ENCODE assay signal across 8 mouse cellular contexts in the genomic region with DNA sequence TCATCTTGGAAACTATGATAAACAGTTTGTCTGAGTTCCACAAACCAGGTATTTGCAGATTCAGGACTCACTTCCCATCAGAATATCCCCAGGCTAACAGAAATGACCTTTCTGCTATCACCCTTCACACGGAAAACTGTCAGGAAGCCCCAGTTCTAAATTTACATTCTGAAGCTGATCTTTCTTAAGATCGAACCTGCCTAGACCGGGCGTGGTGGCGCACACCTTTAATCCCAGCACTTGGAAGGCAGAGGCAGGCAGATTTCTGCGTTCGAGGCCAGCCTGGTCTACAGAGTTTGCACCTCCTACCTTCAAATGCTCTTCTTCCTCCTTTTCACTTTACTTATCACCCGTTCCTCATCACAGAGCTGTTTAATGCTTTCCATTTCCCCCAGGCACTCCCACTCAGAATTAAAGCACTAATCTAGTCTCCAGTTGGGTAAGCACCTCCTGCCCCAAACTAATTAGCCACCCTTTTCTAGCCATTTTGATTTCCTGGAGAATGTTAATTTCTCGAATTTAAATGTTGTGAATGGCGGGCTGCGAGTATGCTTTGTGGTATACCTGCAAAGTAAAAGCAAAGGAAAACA. TPM values are rescaled to one million over a fixed set of nuclear protein-coding genes. Genes with fewer than 3 reads are reported as not detected.
DNase-seq lines count a peak whose midpoint lies in the region; ATAC-seq and TF ChIP-seq lines count a peak whose summit lies in the region.

No protein-coding gene starts in this region.

- no peaks in the 10 kb centered on the region for H3K36me3 ChIP-seq in CH12.LX (replicated peaks in 1 of 2; ENCODE audit: control insufficient read depth in 1 of 2, insufficient read depth in 1 of 2, low read length in 1 of 2)
- no peaks in the 10 kb centered on the region for H3K36me3 ChIP-seq in forebrain, embryonic 13.5 days (ENCODE audit: poor library complexity, severe bottlenecking)
- H3K36me3 ChIP-seq in liver, embryonic 13.5 days: no peaks in the 10 kb centered on the region

- DNase-seq in gastrocnemius, adult 2 months: no peak
- no peak for DNase-seq in gastrocnemius, adult 18-20 months (ENCODE audit: low spot score)
- no peak for DNase-seq in CH12.LX (ENCODE audit: extremely low read depth)
- DNase-seq in liver, embryonic 13.5 days: no peak
- peak; percentile 33 for DNase-seq in testis, postnatal 10 days (ENCODE audit: low spot score)
- no peak for DNase-seq in adrenal gland, adult 8-10 months
- no peak for DNase-seq in spleen, postnatal 4 days (ENCODE audit: low spot score in 2 of 2)

- no peak for TF ChIP-seq CTCF in gastrocnemius, adult 2 months (IDR thresholded peaks at IDR 0.05)
- no peak for TF ChIP-seq CTCF in CH12.LX (conservative IDR thresholded peaks at IDR 0.05 in 1 of 2, IDR thresholded peaks at IDR 0.05 in 1 of 2; ENCODE audit: low read depth in 2 of 2, low read length in 2 of 2)

- in situ Hi-C loops in CH12.LX (cut with MboI; ENCODE audit: low pct_ligation_motif_present, low pct_unique_long_range_greater_than_20kb, low sequenced_read_pairs): loop anchor here (10.0 kb wide), 1 partner anchor 237 kb away; no protein-coding TSS in a partner anchor

- peaks cover 9% of the 10 kb centered on the region for H3K79me2 ChIP-seq in CH12.LX (replicated peaks; ENCODE audit: control insufficient read depth, extremely low read depth, insufficient read depth, poor library complexity, severe bottlenecking)

- 70% methylated on average over 11 of the region's 11 CpGs for WGBS in forebrain, embryonic 13.5 days
- WGBS in liver, embryonic 13.5 days (ENCODE audit: insufficient replicate concordance): 41% methylated on average over 11 of the region's 11 CpGs

- peak overlapping the region; percentile 54 for H3K9ac ChIP-seq in CH12.LX (ENCODE audit: insufficient read depth, low read depth)
- peak overlapping the region; percentile 56 for H3K9ac ChIP-seq in forebrain, embryonic 13.5 days
- H3K9ac ChIP-seq in liver, embryonic 13.5 days: peak overlapping the region; percentile 77

- TF ChIP-seq POLR2A in CH12.LX (IDR thresholded peaks at IDR 0.05; ENCODE audit: low read depth, low read length): no peak

- H3K4me1 ChIP-seq in CH12.LX (ENCODE audit: control insufficient read depth in 1 of 2, insufficient read depth in 2 of 2): peaks cover 5 to 38% of the 10 kb centered on the region in 2 experiments
- peaks cover 10% of the 10 kb centered on the region for H3K4me1 ChIP-seq in forebrain, embryonic 13.5 days
- peaks cover 39% of the 10 kb centered on the region for H3K4me1 ChIP-seq in liver, embryonic 13.5 days (replicated peaks)

- H3K9me3 ChIP-seq in CH12.LX (replicated peaks; ENCODE audit: low read length): no peaks in the 10 kb centered on the region
- no peaks in the 10 kb centered on the region for H3K9me3 ChIP-seq in forebrain, embryonic 13.5 days (replicated peaks)
- H3K9me3 ChIP-seq in liver, embryonic 13.5 days (replicated peaks): no peaks in the 10 kb centered on the region

- dilution Hi-C loops in CH12.LX (cut with MboI; ENCODE audit: extremely low pct_ligation_motif_present, extremely low pct_unique_long_range_greater_than_20kb, low sequenced_read_pairs): no loop called here

- no peak for TF ChIP-seq EP300 in CH12.LX (IDR thresholded peaks at IDR 0.05; ENCODE audit: low read length)

- H3K4me3 ChIP-seq in gastrocnemius, adult 2 months: peak overlapping the region; percentile 95
- H3K4me3 ChIP-seq in CH12.LX (replicated peaks in 1 of 3; ENCODE audit: low read depth in 2 of 3, low read length in 2 of 3, poor library complexity in 1 of 3): peak overlapping the region; percentile 57 to 91 (median 59)
- peak overlapping the region; percentile 82 for H3K4me3 ChIP-seq in forebrain, embryonic 13.5 days
- peak overlapping the region; percentile 82 for H3K4me3 ChIP-seq in liver, embryonic 13.5 days (replicated peaks)

- H3K4me2 ChIP-seq in CH12.LX (ENCODE audit: insufficient read depth, low read depth, poor library complexity, severe bottlenecking): peak overlapping the region; percentile 57
- H3K4me2 ChIP-seq in forebrain, embryonic 13.5 days: peak overlapping the region; percentile 86
- H3K4me2 ChIP-seq in liver, embryonic 13.5 days: peak overlapping the region; percentile 78

- no peaks in the 10 kb centered on the region for H3K27me3 ChIP-seq in CH12.LX (replicated peaks)
- no peaks in the 10 kb centered on the region for H3K27me3 ChIP-seq in forebrain, embryonic 13.5 days
- no peaks in the 10 kb centered on the region for H3K27me3 ChIP-seq in liver, embryonic 13.5 days

- peak overlapping the region; percentile 96 for H3K27ac ChIP-seq in gastrocnemius, adult 2 months
- no peak overlapping the region for H3K27ac ChIP-seq in CH12.LX (ENCODE audit: insufficient read depth, low read depth)
- H3K27ac ChIP-seq in forebrain, embryonic 13.5 days: peak overlapping the region; percentile 41
- H3K27ac ChIP-seq in liver, embryonic 13.5 days: peak overlapping the region; percentile 80

- intact Hi-C loops in gastrocnemius, adult 2 months (cut with DNase I): no loop called here

- TF ChIP-seq RAD21 in CH12.LX (IDR thresholded peaks at IDR 0.05; ENCODE audit: low read depth, low read length): no peak

- ATAC-seq in forebrain, embryonic 13.5 days: peak; percentile 11
- ATAC-seq in liver, embryonic 13.5 days (ENCODE audit: low read depth): no peak

TF ChIP-seq in CH12.LX, 34 proteins besides CTCF, POLR2A, EP300 and RAD21:
- TF ChIP-seq MEF2A (IDR thresholded peaks at IDR 0.05; ENCODE audit: borderline replicate concordance, low read depth, low read length) (no peak), TCF12 (IDR thresholded peaks at IDR 0.05; ENCODE audit: low read depth, low read length) (no peak), HCFC1 (IDR thresholded peaks at IDR 0.05; ENCODE audit: low read depth, low read length) (no peak), E2F4 (IDR thresholded peaks at IDR 0.05; ENCODE audit: insufficient replicate concordance, low read depth, low read length) (no peak), SIN3A (IDR thresholded peaks at IDR 0.05; ENCODE audit: low read length) (no peak), RCOR1 (conservative IDR thresholded peaks at IDR 0.05; ENCODE audit: low read depth, low read length) (no peak), MXI1 (IDR thresholded peaks at IDR 0.05; ENCODE audit: low read depth, low read length) (no peak), GABPA (IDR thresholded peaks at IDR 0.05; ENCODE audit: insufficient replicate concordance, low read depth, low read length) (no peak), CHD2 (IDR thresholded peaks at IDR 0.05; ENCODE audit: low read length) (no peak), NELFE (IDR thresholded peaks at IDR 0.05; ENCODE audit: low read depth, low read length) (no peak)

RNA-seq across cellular contexts. Expression of a gene that starts 0.6 kb away (rescaled TPM):
- 10 to 100 TPM; 35.7 to 44.7 TPM for total RNA-seq in gastrocnemius, adult 2 months (2021)
- 10 to 100 TPM; 36.6 TPM for total RNA-seq in gastrocnemius, adult 18-20 months (2021)
- total RNA-seq in CH12.LX (2012; rRNA removed) (42.4 and 45.8 TPM in 2 replicates), CH12.LX (2014; rRNA removed) (124 and 143 TPM in 2 replicates)
- 52.2 and 56.0 TPM in 2 replicates for polyA plus RNA-seq in CH12.LX (2012; ENCODE audit: insufficient read length, low read depth)
- 134 and 136 TPM in 2 replicates for polyA plus RNA-seq in forebrain, embryonic 13.5 days (2015; fragmentation: Nextera tagmentation; extraction: Ambion mirVana)
- polyA plus RNA-seq in liver, embryonic 13.5 days (2015; fragmentation: Nextera tagmentation; extraction: Ambion mirVana): 68.3 and 74.2 TPM in 2 replicates
- total RNA-seq in adrenal gland, adult 8-10 months (2022): 10 to 100 TPM; 59.0 to 79.5 (median 69.0) TPM

RNA-seq across cellular contexts. Expression of a gene that starts 0.9 kb away (rescaled TPM):
- 1 to 10 TPM; 5.7 to 7.8 TPM for total RNA-seq in gastrocnemius, adult 2 months (2021)
- total RNA-seq in gastrocnemius, adult 18-20 months (2021): 1 to 10 TPM; 6.2 to 6.9 TPM
- total RNA-seq in CH12.LX (2012; rRNA removed): 19.9 and 23.9 TPM in 2 replicates
- total RNA-seq in CH12.LX (2014; rRNA removed): 11.4 and 11.8 TPM in 2 replicates
- polyA plus RNA-seq in CH12.LX (2012; ENCODE audit: insufficient read length, low read depth): 12.8 and 13.4 TPM in 2 replicates
- polyA plus RNA-seq in forebrain, embryonic 13.5 days (2015; fragmentation: Nextera tagmentation; extraction: Ambion mirVana): 21.7 and 27.1 TPM in 2 replicates
- 32.7 and 36.3 TPM in 2 replicates for polyA plus RNA-seq in liver, embryonic 13.5 days (2015; fragmentation: Nextera tagmentation; extraction: Ambion mirVana)
- total RNA-seq in adrenal gland, adult 8-10 months (2022): 10 to 100 TPM; 46.1 to 69.9 (median 58.5) TPM
